Mouse (Mus musculus): ENCODE data around the gene Nectin4.
A peak's percentile ranks its signal among the peaks of the same experiment; 100 is the strongest.

The Nectin4 gene

GRCm38 (mm10) chr1:171358421-171358820 lies 11.5 kb upstream of the Nectin4 start:
- DNase-seq (ENCODE audit: low read depth, low spot score) = no peak

DNA sequence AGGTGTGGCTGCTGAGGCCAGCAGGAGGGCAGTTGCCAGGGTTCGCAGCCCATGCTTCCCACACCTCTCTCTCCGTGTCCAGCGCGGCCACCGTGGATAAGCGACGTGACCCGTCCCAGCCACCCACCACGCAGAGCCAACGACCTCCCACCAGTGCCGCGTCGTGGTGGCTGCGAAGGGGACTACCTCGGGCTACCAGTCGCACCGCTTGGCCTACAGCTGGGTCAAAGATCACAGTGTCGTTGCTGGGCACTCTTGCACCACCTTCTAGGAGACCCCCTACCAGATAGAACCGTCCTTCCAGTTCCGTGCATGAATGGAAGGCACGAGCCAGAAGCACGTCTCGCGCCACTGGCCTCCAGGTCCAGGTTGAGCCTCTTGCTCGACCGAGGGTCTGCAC lies 9.6 kb upstream of the Nectin4 start:
- DNase-seq (ENCODE audit: low read depth, low spot score) = no peak

DNA sequence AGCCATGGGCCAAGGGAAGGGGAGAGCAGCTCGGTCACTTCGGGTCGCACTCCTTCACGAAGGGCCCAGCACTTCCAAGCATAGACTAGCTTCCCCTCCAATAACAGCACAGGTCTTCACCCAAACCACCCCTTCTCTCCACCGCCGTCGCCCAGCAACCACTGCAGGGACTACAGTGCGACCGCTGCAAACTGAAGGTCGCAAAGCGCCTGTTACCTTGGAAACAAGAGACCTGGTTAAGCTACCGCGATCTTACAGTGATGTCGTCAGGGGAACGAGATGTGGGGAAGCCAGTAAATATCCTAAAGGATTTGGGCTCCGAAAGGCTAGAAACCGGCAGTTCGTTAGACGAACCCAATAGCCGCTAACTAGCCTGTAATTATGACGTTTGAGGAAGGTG lies 9.2 kb upstream of the Nectin4 start, which contains the start of gene Klhdc9:
TSS of gene Klhdc9 (minus strand) at position 143 of the 400 bp plus-strand sequence.
- peak; percentile 98 for DNase-seq (ENCODE audit: low read depth, low spot score)

GRCm38 (mm10) chr1:171361106-171362103 lies 8.5 kb upstream of the Nectin4 start:
- DNase-seq (ENCODE audit: low read depth, low spot score) = peak; percentile 88

DNA sequence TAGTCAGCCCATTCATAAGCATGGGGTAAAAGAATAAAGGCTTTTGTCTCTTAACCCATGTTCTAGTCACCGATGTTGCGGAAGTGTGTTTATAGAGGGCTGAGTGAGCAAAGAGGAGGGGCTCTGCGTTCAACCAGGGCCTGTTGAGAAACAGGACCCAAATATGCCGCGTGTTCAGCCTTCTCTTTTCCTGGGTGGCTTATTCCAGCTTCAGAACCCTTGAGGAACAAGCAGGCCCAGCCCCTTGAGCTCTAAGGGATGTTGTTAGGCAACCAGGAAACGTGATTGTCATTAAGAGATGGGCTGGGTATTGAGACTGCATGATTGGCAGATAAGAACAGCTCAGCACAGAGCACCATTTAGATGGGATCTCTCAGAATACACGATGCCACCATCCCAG lies 4.0 kb upstream of the Nectin4 start:
- no peak for DNase-seq (ENCODE audit: low read depth, low spot score)

- no peak for DNase-seq (ENCODE audit: low read depth, low spot score)
Measured at GRCm38 (mm10) chr1:171372880-171373279, 3.0 kb downstream of the Nectin4 start.

- no peak for DNase-seq (ENCODE audit: low read depth, low spot score)
Measured at GRCm38 (mm10) chr1:171373946-171374345, 4.0 kb downstream of the Nectin4 start.

- no peak for DNase-seq (ENCODE audit: low read depth, low spot score)
Measured at GRCm38 (mm10) chr1:171375646-171376097, 5.8 kb downstream of the Nectin4 start.

DNA sequence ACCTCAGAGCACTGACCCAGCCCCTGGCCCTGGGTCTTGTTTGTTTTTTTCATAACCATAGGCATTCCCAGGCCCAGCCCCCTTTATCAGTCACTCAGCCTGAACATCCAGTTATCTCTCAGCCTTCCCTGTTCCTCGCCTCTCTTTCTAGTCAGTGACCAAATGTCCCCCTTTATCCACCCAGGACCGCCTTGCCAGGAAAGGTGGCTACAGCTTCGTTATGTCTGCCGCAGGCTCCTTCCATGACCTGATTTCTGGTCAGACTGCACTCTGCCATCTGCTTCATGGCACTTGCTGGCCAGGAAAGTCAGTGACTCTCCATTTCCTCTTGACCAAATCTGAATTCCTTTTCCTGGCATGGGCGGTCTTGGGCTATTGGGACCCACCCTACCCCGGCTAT lies 8.4 kb downstream of the Nectin4 start:
- DNase-seq (ENCODE audit: low read depth, low spot score) = no peak

DNA sequence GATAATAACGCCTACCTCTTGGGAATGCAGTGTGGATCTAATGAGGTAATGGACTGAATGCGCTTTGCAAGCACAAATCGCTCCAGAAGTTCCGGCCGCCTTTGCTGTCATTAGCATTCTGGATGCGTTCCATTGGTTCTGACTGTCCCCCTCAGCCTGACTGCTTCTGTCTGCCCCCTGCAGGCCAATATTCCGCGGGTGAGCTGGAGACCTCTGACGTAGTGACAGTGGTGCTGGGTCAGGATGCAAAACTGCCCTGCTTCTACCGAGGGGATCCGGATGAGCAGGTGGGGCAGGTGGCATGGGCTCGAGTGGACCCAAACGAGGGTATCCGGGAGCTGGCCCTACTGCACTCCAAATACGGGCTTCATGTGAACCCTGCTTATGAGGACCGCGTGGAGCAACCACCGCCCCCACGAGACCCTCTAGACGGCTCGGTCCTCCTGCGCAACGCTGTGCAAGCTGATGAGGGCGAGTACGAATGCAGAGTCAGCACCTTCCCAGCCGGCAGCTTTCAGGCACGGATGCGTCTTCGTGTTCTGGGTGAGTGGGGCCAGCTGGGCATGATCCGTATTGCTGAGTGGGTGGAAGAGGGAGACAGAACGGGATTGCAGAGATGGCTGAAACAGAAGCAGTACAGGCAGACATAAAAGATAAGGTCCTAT lies 10.2 kb downstream of the Nectin4 start:
- peak; percentile 56 for DNase-seq (ENCODE audit: low read depth, low spot score)

- DNase-seq (ENCODE audit: low read depth, low spot score) = no peak
Measured at GRCm38 (mm10) chr1:171382096-171382620, 12.3 kb downstream of the Nectin4 start.

DNA sequence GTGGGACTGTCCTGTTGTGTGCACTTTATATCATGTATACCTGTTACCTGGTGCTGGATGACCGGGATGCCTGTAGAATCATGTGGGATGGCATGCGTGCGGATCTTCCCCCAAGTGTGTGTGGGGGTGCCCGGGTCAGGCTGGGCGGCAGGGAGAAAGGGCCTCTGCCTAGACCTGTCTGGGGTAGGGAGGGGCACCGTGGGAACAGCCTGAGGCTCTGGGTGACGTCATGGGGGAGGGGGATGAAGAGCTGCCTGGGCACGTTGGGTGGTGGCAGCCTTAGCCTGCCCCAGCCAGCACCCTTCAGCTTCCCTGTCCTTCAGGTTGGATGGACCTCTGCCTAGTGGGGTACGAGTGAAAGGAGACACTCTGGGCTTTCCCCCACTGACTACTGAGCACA lies 14.5 kb downstream of the Nectin4 start:
- DNase-seq (ENCODE audit: low read depth, low spot score) = no peak

DNA sequence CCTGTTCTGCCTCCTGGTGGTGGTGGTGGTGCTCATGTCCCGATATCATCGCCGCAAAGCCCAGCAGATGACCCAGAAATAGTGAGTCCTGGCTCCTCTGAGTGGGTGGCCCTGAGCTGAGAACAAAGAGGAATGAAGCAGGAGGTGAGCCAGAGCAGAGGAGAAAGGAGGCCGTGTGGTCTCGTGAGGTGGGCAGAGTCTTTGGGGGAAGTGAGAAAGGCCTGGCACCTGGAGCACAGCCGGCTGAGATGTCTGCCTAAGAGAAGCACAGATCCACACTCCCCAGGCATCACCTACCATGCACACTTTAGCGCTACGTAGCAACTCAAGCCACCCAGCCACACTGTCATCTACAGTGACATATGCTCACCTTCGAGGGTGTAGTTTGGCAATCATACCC lies 15.3 kb downstream of the Nectin4 start:
- no peak for DNase-seq (ENCODE audit: low read depth, low spot score)

DNA sequence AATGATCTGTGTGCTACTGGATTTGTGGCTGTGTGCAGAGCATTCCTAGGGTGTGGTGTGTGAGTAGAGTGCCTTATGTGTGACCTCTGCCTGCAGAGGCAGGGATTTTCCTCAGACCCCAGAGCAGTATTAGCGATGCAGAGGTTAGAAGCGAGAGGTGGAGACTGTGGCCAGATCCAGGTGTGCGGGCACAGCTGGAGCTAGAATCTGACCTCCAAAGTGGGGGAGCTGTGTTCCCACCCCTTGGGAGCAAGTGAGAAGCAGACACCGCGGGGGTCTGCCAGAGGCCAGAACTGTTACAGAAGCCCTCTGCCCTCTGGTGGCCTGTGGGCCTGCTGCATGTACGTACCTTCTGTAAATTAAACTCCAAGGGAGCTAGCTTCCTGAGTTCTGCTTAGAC lies 17.2 kb downstream of the Nectin4 start:
- DNase-seq (ENCODE audit: low read depth, low spot score) = no peak

- DNase-seq (ENCODE audit: low read depth, low spot score) = peak; percentile 32
Measured at GRCm38 (mm10) chr1:171388376-171389102, 18.6 kb downstream of the Nectin4 start, which contains the start of gene Arhgap30. Gene Arhgap30 (plus strand): TSS chr1:171388954.

DNA sequence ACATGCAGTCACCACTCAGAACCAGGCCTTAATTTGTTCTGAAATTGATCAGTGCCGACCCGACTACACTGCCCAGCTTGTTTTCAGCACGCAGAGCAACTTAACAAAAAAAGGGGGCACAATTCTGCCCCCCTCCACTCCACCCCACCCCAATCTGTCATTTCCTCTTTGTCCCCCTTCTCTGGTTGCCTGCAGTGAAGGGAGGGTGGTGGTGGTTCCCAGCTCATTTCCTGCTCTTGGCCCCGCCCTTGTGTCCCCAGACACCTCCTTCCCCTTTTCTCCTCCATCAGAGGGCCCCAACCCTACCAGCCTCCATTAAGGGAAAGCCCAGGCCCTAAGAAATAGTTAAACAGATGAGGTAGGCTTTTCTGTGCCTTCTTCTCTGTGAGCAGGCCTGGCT lies 20.2 kb downstream of the Nectin4 start:
- no peak for DNase-seq (ENCODE audit: low read depth, low spot score)

GRCm38 (mm10) chr1:171401821-171402220 lies 31.9 kb downstream of the Nectin4 start:
- DNase-seq (ENCODE audit: low read depth, low spot score) = no peak

GRCm38 (mm10) chr1:171402991-171403390 lies 33.1 kb downstream of the Nectin4 start:
- DNase-seq (ENCODE audit: low read depth, low spot score) = no peak

GRCm38 (mm10) chr1:171407263-171407662 lies 37.4 kb downstream of the Nectin4 start:
- DNase-seq (ENCODE audit: low read depth, low spot score) = no peak

DNA sequence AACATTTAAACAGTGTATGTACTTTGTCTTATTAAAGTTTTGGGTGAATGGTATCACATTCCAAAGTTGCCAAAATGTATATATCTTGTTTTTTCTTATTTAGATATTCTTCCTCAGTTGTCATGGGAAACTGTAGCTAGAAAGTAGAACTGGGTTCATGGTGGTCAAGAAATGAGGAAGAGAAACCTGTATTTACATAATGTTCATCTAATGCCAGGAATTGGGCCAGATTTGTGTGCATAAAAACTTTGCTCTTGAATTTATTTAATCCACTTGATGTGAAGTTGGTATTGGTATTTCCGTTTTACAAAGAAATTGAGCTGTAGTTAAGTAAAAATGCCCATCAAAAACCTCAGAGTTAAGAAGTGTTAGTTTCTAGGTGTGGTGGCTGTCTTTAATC lies 40.3 kb downstream of the Nectin4 start:
- DNase-seq (ENCODE audit: low read depth, low spot score) = no peak

- peak; percentile 93 for DNase-seq (ENCODE audit: low read depth, low spot score)
Measured at GRCm38 (mm10) chr1:171410947-171411484, 41.1 kb downstream of the Nectin4 start, which contains the start of gene Usf1. Gene Usf1 (plus strand): TSS chr1:171411313.
